Mouse (Mus musculus): Measurements from ENCODE around the gene Fam196b. TPM values are rescaled to one million over a fixed set of nuclear protein-coding genes. Genes with fewer than 3 reads are reported as not detected.

The Fam196b gene
- polyA plus RNA-seq, 1 experiment from 2014 or later: 1.4 TPM

DNA sequence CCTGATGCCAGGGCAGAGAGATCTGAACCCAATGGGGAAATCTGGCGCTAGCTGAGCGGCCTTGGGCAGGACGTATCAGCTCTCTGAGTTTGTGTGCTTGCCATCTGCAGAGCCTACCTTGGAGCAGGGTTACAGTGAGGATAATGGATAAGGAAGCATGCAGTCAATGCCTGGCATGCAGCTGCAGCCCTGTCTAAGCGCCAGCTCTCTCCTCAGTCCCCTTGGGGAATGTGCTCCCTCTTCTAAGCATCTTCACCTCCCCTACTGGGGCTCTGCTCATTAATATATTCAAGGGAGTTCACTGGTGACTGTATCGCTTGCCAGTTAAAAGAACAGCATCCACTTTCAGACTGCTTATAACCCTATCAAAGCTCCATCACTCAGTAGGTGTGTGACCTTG, 29.7 kb downstream of the Fam196b start:
- Histone ChIP-seq H3K27ac (ENCODE audit: low read depth, low read length) (no peak overlapping the region), H3K4me2 (ENCODE audit: low read length) (no peak overlapping the region), H3K27me3 (replicated peaks; ENCODE audit: control insufficient read depth, insufficient read depth, low read length) (0 out of 2 replicates have a peak, but pooled peaks cover 3% of the 10 kb centered on the region), H3K4me3 (ENCODE audit: low read depth, low read length) (no peak overlapping the region), H3K9me3 (replicated peaks; ENCODE audit: control insufficient read depth, low read length) (no peaks in the 10 kb centered on the region), H3K9ac (ENCODE audit: low read length) (no peak overlapping the region), H3K36me3 (ENCODE audit: control insufficient read depth, insufficient read depth, low read length) (no peaks in the 10 kb centered on the region), H3K4me1 (ENCODE audit: control insufficient read depth, insufficient read depth, low read length) (peaks cover 19% of the 10 kb centered on the region)
- ATAC-seq (peak; percentile 26; the same call in 1 of the 2 replicates), DNase-seq (ENCODE audit: low spot score) (peak; percentile 50)
- WGBS: 53% methylated on average over 5 of the region's 5 CpGs

DNA sequence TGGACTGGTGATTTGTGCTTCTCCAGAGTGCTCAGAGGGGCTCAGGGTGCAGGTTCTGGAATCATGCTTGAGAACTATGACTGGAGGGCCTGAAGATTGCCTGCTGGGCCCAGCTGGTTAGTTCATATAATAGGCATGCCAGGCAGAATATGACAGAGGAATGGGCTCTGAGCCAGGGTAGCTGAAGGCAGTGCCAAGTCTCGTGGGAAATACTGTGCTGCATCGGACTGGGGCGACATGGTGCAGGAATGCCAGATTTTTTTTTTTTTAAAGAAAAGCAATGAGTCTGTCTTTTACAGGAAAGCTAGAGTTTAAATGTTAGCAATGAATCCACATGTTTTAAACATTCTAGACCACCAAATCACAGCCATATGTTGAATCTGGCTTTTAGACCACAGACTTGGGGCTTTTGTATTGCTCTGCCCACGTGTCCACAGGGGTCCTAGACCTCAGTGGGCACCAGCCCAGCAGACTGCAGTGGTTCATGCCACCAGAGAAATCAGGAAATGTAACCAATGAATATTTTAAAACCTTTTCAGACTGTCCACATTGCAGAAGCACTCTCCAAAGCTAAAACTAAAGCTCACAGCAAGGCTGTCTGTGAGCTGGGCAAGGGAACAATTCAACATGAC, 33.8 kb downstream of the Fam196b start:
- Histone ChIP-seq H3K36me3 (ENCODE audit: control insufficient read depth, insufficient read depth, low read length) (no peaks in the 10 kb centered on the region), H3K27ac (ENCODE audit: low read depth, low read length) (no peak overlapping the region), H3K4me2 (ENCODE audit: low read length) (no peak overlapping the region), H3K4me1 (ENCODE audit: control insufficient read depth, insufficient read depth, low read length) (peaks cover 17% of the 10 kb centered on the region), H3K9me3 (replicated peaks; ENCODE audit: control insufficient read depth, low read length) (no peaks in the 10 kb centered on the region), H3K9ac (ENCODE audit: low read length) (no peak overlapping the region), H3K27me3 (replicated peaks; ENCODE audit: control insufficient read depth, insufficient read depth, low read length) (no peaks in the 10 kb centered on the region), H3K4me3 (ENCODE audit: low read depth, low read length) (no peak overlapping the region)
- WGBS: 34% methylated on average over 4 of the region's 4 CpGs
- ATAC-seq (peak; percentile 93), DNase-seq (ENCODE audit: low spot score) (peak; percentile 92)

DNA sequence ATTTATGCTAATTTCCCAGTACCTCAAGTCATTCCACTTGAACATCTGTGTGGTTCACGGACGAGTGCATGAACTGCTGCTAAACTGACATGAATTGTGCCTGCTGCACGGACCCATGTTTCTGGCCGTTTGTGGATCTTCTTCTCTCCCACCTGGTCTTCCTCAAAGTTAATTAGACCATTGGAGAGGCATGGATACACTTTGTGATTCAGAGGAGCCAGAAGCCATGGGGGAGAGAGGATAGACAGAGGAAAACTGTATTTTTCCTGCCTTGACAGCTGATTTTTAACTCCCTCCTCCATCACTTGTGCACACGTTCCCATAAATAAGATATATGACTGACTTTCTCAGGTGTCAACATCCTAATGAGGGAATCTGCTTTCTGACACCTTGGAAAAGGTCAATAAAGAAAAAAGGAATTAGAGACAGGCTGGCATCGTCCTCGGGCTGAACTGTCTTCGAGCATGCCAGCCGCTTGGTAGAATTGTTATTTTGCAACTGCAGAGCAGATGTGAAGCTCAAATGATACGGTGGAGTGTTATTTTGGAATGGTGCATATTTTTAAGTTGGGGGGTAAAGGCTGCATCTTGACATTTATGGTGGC, 34.9 kb downstream of the Fam196b start:
- no peaks in the 10 kb centered on the region for H3K36me3 ChIP-seq (ENCODE audit: control insufficient read depth, insufficient read depth, low read length)
- DNase-seq (ENCODE audit: low spot score): no peak
- no peak overlapping the region for H3K9ac ChIP-seq (ENCODE audit: low read length)
- ATAC-seq: no peak
- H3K4me3 ChIP-seq (ENCODE audit: low read depth, low read length): no peak overlapping the region
- H3K9me3 ChIP-seq (replicated peaks; ENCODE audit: control insufficient read depth, low read length): no peaks in the 10 kb centered on the region
- no peak overlapping the region for H3K27ac ChIP-seq (ENCODE audit: low read depth, low read length)
- H3K27me3 ChIP-seq (replicated peaks; ENCODE audit: control insufficient read depth, insufficient read depth, low read length): no peaks in the 10 kb centered on the region
- 79% methylated on average over 10 of the region's 10 CpGs for WGBS
- H3K4me2 ChIP-seq (ENCODE audit: low read length): no peak overlapping the region
- peaks cover 10% of the 10 kb centered on the region for H3K4me1 ChIP-seq (ENCODE audit: control insufficient read depth, insufficient read depth, low read length)

DNA sequence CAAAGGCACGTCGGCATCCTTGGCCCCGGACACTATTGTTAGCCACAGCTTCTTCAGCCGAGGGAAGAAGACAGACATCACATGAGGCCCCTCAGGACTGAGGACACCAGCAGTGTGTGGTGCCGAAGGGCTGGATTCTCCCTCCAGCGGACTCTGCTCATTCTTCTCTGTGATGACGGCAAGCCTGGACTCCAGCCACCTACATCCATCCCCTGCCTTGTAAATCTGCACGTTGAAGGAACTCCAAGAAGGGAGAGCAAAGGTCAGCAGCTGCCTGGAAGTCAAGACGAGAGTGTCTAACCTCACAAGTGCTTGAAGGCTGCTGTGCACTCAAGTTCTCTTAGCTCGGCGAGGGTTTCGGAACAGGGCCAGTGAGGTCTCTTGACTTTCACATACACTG, 40.8 kb downstream of the Fam196b start:
- H3K4me3 ChIP-seq (ENCODE audit: low read depth, low read length): no peak overlapping the region

DNA sequence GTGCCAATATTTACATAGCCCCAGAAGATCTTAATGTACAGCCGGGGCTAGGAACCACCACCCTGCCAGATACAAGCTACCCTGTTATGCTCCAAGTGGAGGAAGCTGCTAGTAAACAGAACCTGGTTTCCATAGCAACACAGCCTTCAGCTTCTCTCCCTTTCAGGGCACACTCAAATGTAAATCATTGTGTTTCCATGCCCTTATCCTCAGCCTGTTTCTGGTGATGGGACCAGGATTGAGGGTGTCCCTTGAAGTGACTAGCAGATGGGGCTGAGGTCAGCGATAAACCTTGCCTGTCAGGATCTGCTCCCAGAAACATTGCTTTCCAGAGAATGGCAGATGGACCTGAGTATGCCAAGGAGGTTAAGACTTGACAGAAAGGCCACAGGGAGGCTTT, 41.5 kb downstream of the Fam196b start:
- 56% methylated on average over 2 of the region's 2 CpGs for WGBS
- DNase-seq (ENCODE audit: low spot score): peak; percentile 62
- Histone ChIP-seq H3K36me3 (ENCODE audit: control insufficient read depth, insufficient read depth, low read length) (no peaks in the 10 kb centered on the region), H3K4me1 (ENCODE audit: control insufficient read depth, insufficient read depth, low read length) (no peaks in the 10 kb centered on the region), H3K27me3 (replicated peaks; ENCODE audit: control insufficient read depth, insufficient read depth, low read length) (no peaks in the 10 kb centered on the region), H3K27ac (ENCODE audit: low read depth, low read length) (no peak overlapping the region), H3K4me2 (ENCODE audit: low read length) (no peak overlapping the region), H3K9me3 (replicated peaks; ENCODE audit: control insufficient read depth, low read length) (no peaks in the 10 kb centered on the region), H3K9ac (ENCODE audit: low read length) (no peak overlapping the region), H3K4me3 (ENCODE audit: low read depth, low read length) (no peak overlapping the region)
- no peak for ATAC-seq

More for the DNA sequence above, 40.8 kb downstream of the Fam196b start:
- ATAC-seq (0 out of 2 replicates have a peak, but pooled peaks have one; percentile 26), DNase-seq (ENCODE audit: low spot score) (no peak)
- no peaks in the 10 kb centered on the region for H3K4me1 ChIP-seq (ENCODE audit: control insufficient read depth, insufficient read depth, low read length)
- H3K27ac ChIP-seq (ENCODE audit: low read depth, low read length): no peak overlapping the region
- H3K36me3 ChIP-seq (ENCODE audit: control insufficient read depth, insufficient read depth, low read length): no peaks in the 10 kb centered on the region
- no peak overlapping the region for H3K9ac ChIP-seq (ENCODE audit: low read length)
- 83% methylated on average over 12 of the region's 12 CpGs for WGBS
- H3K4me2 ChIP-seq (ENCODE audit: low read length): no peak overlapping the region
- no peaks in the 10 kb centered on the region for H3K27me3 ChIP-seq (replicated peaks; ENCODE audit: control insufficient read depth, insufficient read depth, low read length)
- no peaks in the 10 kb centered on the region for H3K9me3 ChIP-seq (replicated peaks; ENCODE audit: control insufficient read depth, low read length)

DNA sequence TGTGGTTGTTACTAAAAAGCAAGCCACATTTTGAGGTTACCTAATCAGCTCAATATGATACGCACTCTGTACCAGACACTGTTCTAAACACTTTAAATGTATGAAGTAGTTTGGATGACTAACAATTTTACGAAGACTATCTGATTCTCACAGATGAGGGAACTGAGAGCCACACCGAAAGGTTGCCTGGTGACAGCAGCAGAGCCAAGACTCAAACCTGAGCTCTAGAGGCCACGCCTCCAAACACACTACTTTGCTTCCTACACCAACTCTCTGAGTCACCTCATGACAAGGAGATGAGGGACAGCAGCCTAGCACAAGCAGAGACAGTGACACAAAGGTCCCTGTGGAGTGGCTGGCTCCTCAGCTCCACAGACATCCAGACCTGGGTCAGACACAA, 57.6 kb downstream of the Fam196b start:
- Histone ChIP-seq H3K27ac (ENCODE audit: low read depth, low read length) (no peak overlapping the region), H3K4me3 (ENCODE audit: low read depth, low read length) (no peak overlapping the region), H3K4me2 (ENCODE audit: low read length) (no peak overlapping the region), H3K36me3 (ENCODE audit: control insufficient read depth, insufficient read depth, low read length) (no peaks in the 10 kb centered on the region), H3K9ac (ENCODE audit: low read length) (no peak overlapping the region), H3K27me3 (replicated peaks; ENCODE audit: control insufficient read depth, insufficient read depth, low read length) (no peaks in the 10 kb centered on the region), H3K9me3 (replicated peaks; ENCODE audit: control insufficient read depth, low read length) (no peaks in the 10 kb centered on the region), H3K4me1 (ENCODE audit: control insufficient read depth, insufficient read depth, low read length) (no peaks in the 10 kb centered on the region; the same call in 1 of the 2 replicates)
- WGBS: 89% methylated on average over 4 of the region's 4 CpGs
- ATAC-seq: no peak
- no peak for DNase-seq (ENCODE audit: low spot score)

DNA sequence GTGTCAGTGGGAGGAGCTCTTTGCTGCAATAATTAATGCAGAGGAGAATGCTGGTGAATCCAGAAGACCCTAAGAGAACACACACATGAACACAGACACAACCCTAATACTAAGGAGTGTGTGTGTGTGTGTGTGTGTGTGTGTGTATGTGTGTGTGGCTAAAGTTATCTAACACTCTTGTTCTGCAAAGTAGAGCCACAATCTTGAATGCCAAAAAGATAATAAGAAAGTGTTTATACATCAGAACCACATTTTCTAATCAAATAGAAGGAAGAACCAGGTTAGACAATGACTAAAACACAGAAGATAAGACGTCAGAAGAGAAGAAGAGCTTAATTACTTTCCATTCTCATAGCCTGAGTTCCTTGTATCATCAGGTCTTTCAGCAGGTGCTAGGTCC, 60.9 kb downstream of the Fam196b start:
- Histone ChIP-seq H3K36me3 (ENCODE audit: control insufficient read depth, insufficient read depth, low read length) (no peaks in the 10 kb centered on the region), H3K4me2 (ENCODE audit: low read length) (no peak overlapping the region), H3K9me3 (replicated peaks; ENCODE audit: control insufficient read depth, low read length) (no peaks in the 10 kb centered on the region), H3K27me3 (replicated peaks; ENCODE audit: control insufficient read depth, insufficient read depth, low read length) (no peaks in the 10 kb centered on the region), H3K4me1 (ENCODE audit: control insufficient read depth, insufficient read depth, low read length) (no peaks in the 10 kb centered on the region; the same call in 1 of the 2 replicates), H3K4me3 (ENCODE audit: low read depth, low read length) (no peak overlapping the region), H3K9ac (ENCODE audit: low read length) (no peak overlapping the region), H3K27ac (ENCODE audit: low read depth, low read length) (no peak overlapping the region)
- WGBS: 81% methylated on average over 1 of the region's 1 CpGs
- DNase-seq (ENCODE audit: low spot score): no peak
- no peak for ATAC-seq

DNA sequence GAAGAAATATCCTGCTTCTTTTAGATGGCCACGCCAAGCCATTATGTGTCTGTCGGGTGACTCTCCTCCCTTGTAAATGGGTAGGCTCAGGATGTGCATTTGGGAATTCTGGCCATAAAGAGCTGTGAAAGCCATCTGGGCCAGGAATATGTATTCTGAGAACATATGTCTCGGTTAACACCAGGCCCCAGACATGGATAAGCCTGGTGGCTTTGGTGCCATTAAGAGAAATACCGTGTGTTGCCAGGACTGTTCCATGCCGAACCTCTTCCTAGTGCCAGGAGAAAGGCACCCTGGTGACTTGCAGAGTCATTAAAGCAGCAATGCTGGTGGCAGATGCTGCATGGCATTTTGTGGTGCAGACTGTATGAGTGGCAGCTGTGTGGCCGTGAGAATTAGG, 63.0 kb downstream of the Fam196b start:
- Histone ChIP-seq H3K27ac (ENCODE audit: low read depth, low read length) (no peak overlapping the region), H3K4me2 (ENCODE audit: low read length) (no peak overlapping the region), H3K4me3 (ENCODE audit: low read depth, low read length) (no peak overlapping the region), H3K9ac (ENCODE audit: low read length) (no peak overlapping the region), H3K27me3 (replicated peaks; ENCODE audit: control insufficient read depth, insufficient read depth, low read length) (no peaks in the 10 kb centered on the region), H3K9me3 (replicated peaks; ENCODE audit: control insufficient read depth, low read length) (no peaks in the 10 kb centered on the region), H3K4me1 (ENCODE audit: control insufficient read depth, insufficient read depth, low read length) (no peaks in the 10 kb centered on the region; the same call in 1 of the 2 replicates), H3K36me3 (ENCODE audit: control insufficient read depth, insufficient read depth, low read length) (no peaks in the 10 kb centered on the region)
- DNase-seq (ENCODE audit: low spot score): peak; percentile 63
- peak; percentile 77; the same call in 1 of the 2 replicates for ATAC-seq
- 64% methylated on average over 6 of the region's 6 CpGs for WGBS

DNA sequence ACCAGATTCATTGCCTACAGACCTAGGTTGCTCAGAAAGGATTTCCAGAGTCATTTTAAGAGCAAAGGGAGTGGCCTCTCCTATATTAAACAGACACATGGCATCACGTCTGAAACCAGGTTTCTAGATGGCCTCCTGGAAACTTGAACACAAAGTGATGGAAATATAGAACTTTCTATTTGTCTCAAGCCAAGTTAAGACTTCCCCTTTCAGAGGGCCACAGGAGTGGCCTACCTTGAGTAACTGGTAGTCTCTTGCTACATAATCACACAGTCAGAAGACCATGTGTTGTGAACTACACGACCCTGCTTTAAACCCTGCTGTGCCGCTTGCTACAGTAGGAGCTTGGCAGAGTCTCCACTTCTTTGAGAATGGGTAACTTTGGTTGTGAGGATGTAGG, 68.9 kb downstream of the Fam196b start:
- H3K9ac ChIP-seq (ENCODE audit: low read length): no peak overlapping the region
- H3K36me3 ChIP-seq (ENCODE audit: control insufficient read depth, insufficient read depth, low read length): no peaks in the 10 kb centered on the region
- WGBS: 92% methylated on average over 3 of the region's 3 CpGs
- no peaks in the 10 kb centered on the region for H3K27me3 ChIP-seq (replicated peaks; ENCODE audit: control insufficient read depth, insufficient read depth, low read length)
- no peaks in the 10 kb centered on the region for H3K9me3 ChIP-seq (replicated peaks; ENCODE audit: control insufficient read depth, low read length)
- H3K27ac ChIP-seq (ENCODE audit: low read depth, low read length): no peak overlapping the region
- ATAC-seq (no peak), DNase-seq (ENCODE audit: low spot score) (no peak)
- H3K4me2 ChIP-seq (ENCODE audit: low read length): no peak overlapping the region
- no peak overlapping the region for H3K4me3 ChIP-seq (ENCODE audit: low read depth, low read length)
- peaks cover 3% of the 10 kb centered on the region; the same call in 1 of the 2 replicates for H3K4me1 ChIP-seq (ENCODE audit: control insufficient read depth, insufficient read depth, low read length)
